Mouse (Mus musculus) CH12.LX (cell line): ENCODE data around the gene Krt24. TPM values are rescaled to one million over a fixed set of nuclear protein-coding genes. Genes with fewer than 3 reads are reported as not detected.

Source experiments
- DNase-seq: peaks from one replicate; pipeline ENCODE4 v3.0.0-alpha.2; 2013; ENCODE audit errors: extremely low read depth
- H3K27ac ChIP-seq: 2 replicates; pipeline ENCODE4 v1.5.1; 2012; ENCODE audit warnings: low read depth, mild to moderate bottlenecking, control low read depth, moderate library complexity; ENCODE audit not compliant: insufficient read depth
- H3K27me3 ChIP-seq: replicated peaks from 2 replicates; pipeline ENCODE3; 2012; ENCODE audit warnings: inconsistent platforms
- H3K36me3 ChIP-seq, 2 experiments: replicated peaks in 1 of 2; 2 replicates each; pipeline versions ENCODE3 to v1.6.1; 2012; ENCODE audit warnings: inconsistent platforms in 1 of 2, low read length in 1 of 2, mild to moderate bottlenecking in 1 of 2, mixed read lengths in 1 of 2, moderate library complexity in 1 of 2; ENCODE audit not compliant: control insufficient read depth in 1 of 2, insufficient read depth in 1 of 2
- H3K4me1 ChIP-seq, 2 experiments: 2 replicates each; pipeline ENCODE4 v1.6.1; 2012; ENCODE audit warnings: inconsistent platforms in 1 of 2, moderate library complexity in 1 of 2; ENCODE audit not compliant: insufficient read depth in 2 of 2, control insufficient read depth in 1 of 2
- H3K4me2 ChIP-seq: 2 replicates; pipeline ENCODE4 v1.6.1; 2012; ENCODE audit warnings: low read depth, mild to moderate bottlenecking, control low read depth; ENCODE audit not compliant: poor library complexity, insufficient read depth, severe bottlenecking
- H3K4me3 ChIP-seq, 3 experiments: fragments of 150-350 bp in 1 of 3; sonication (generic) in 1 of 3; replicated peaks in 1 of 3; 2 replicates each; pipeline versions ENCODE3 to v1.5.1; 2011 to 2012; ENCODE audit warnings: low read depth in 2 of 3, low read length in 2 of 3, mild to moderate bottlenecking in 2 of 3, moderate library complexity in 2 of 3, control low read depth in 1 of 3, improper control_type of control experiment in 1 of 3, inconsistent platforms in 1 of 3, mixed read lengths in 1 of 3; ENCODE audit not compliant: poor library complexity in 1 of 3
- H3K79me2 ChIP-seq: replicated peaks from 2 replicates; pipeline ENCODE4 v1.6.1; 2012; ENCODE audit warnings: mild to moderate bottlenecking, moderate library complexity; ENCODE audit not compliant: control insufficient read depth, poor library complexity, insufficient read depth, severe bottlenecking; ENCODE audit errors: extremely low read depth
- H3K9ac ChIP-seq: 2 replicates; pipeline ENCODE4 v1.6.1; 2012; ENCODE audit warnings: low read depth, mild to moderate bottlenecking, control low read depth, moderate library complexity; ENCODE audit not compliant: insufficient read depth
- H3K9me3 ChIP-seq: replicated peaks from 2 replicates; pipeline ENCODE3; 2012; ENCODE audit warnings: low read length, inconsistent platforms, mixed read lengths
- BHLHE40 ChIP-seq: IDR thresholded peaks from 2 replicates; pipeline ENCODE4 v1.6.1; 2011; ENCODE audit warnings: mild to moderate bottlenecking, low read depth, low read length, improper control_type of control experiment
- CHD1 ChIP-seq: IDR thresholded peaks from 2 replicates; pipeline ENCODE4 v1.6.1; 2012; ENCODE audit warnings: low read depth, low read length, improper control_type of control experiment, inconsistent platforms
- CHD2 ChIP-seq: IDR thresholded peaks from 2 replicates; pipeline ENCODE4 v1.6.1; 2011; ENCODE audit warnings: low read length, improper control_type of control experiment
- CTCF ChIP-seq, 2 experiments: IDR thresholded peaks in 1 of 2; conservative IDR thresholded peaks in 1 of 2; 2 replicates each; pipeline ENCODE4 v1.5.1; 2011 to 2012; ENCODE audit warnings: low read depth in 2 of 2, low read length in 2 of 2, improper control_type of control experiment in 1 of 2, inconsistent platforms in 1 of 2, mild to moderate bottlenecking in 1 of 2, moderate library complexity in 1 of 2
- E2F4 ChIP-seq: IDR thresholded peaks from 2 replicates; pipeline ENCODE4 v1.6.1; 2011; ENCODE audit warnings: low read depth, low read length, improper control_type of control experiment; ENCODE audit not compliant: insufficient replicate concordance
- ELF1 ChIP-seq: IDR thresholded peaks from 2 replicates; pipeline ENCODE4 v1.6.1; 2014; ENCODE audit warnings: low read depth, mild to moderate bottlenecking, inconsistent platforms, low read length, improper control_type of control experiment
- EP300 ChIP-seq: IDR thresholded peaks from 2 replicates; pipeline ENCODE4 v1.6.1; 2011; ENCODE audit warnings: low read length, improper control_type of control experiment
- ETS1 ChIP-seq: conservative IDR thresholded peaks from 2 replicates; pipeline ENCODE4 v1.6.1; 2012; ENCODE audit warnings: low read depth, mild to moderate bottlenecking, inconsistent platforms, low read length, improper control_type of control experiment, moderate library complexity
- GABPA ChIP-seq: IDR thresholded peaks from 2 replicates; pipeline ENCODE4 v1.6.1; 2012; ENCODE audit warnings: low read depth, low read length, improper control_type of control experiment, inconsistent platforms; ENCODE audit not compliant: insufficient replicate concordance
- HCFC1 ChIP-seq: IDR thresholded peaks from 2 replicates; pipeline ENCODE4 v1.6.1; 2012; ENCODE audit warnings: low read depth, mild to moderate bottlenecking, inconsistent platforms, low read length, improper control_type of control experiment
- JUN ChIP-seq: IDR thresholded peaks from 2 replicates; pipeline ENCODE4 v1.6.1; 2011; ENCODE audit warnings: low read depth, mild to moderate bottlenecking, low read length, improper control_type of control experiment, moderate library complexity; ENCODE audit not compliant: insufficient read depth
- JUND ChIP-seq: conservative IDR thresholded peaks from 2 replicates; pipeline ENCODE4 v1.6.1; 2011; ENCODE audit warnings: low read depth, low read length, improper control_type of control experiment
- KAT2A ChIP-seq: IDR thresholded peaks from 2 replicates; pipeline ENCODE4 v1.6.1; 2012; ENCODE audit warnings: low read length, improper control_type of control experiment, inconsistent platforms; ENCODE audit not compliant: insufficient replicate concordance
- MAFK ChIP-seq: IDR thresholded peaks from 2 replicates; pipeline ENCODE4 v1.6.1; 2011; ENCODE audit warnings: low read length, improper control_type of control experiment; ENCODE audit not compliant: insufficient replicate concordance
- MAZ ChIP-seq: IDR thresholded peaks from 2 replicates; pipeline ENCODE4 v1.6.1; 2012; ENCODE audit warnings: low read depth, mild to moderate bottlenecking, inconsistent platforms, low read length, improper control_type of control experiment, moderate library complexity
- MXI1 ChIP-seq: IDR thresholded peaks from 2 replicates; pipeline ENCODE4 v1.6.1; 2011; ENCODE audit warnings: mild to moderate bottlenecking, low read depth, low read length, improper control_type of control experiment
- MYC ChIP-seq: IDR thresholded peaks from 2 replicates; pipeline ENCODE4 v1.6.1; 2011; ENCODE audit warnings: low read depth, mild to moderate bottlenecking, improper control_type of control experiment, low read length
- NRF1 ChIP-seq: IDR thresholded peaks from 2 replicates; pipeline ENCODE4 v1.6.1; 2014; ENCODE audit warnings: low read depth, mild to moderate bottlenecking, inconsistent platforms, low read length, improper control_type of control experiment, moderate library complexity
- PAX5 ChIP-seq: IDR thresholded peaks from 2 replicates; pipeline ENCODE4 v1.6.1; 2012; ENCODE audit warnings: low read length, inconsistent platforms, mixed read lengths
- POLR2A ChIP-seq: IDR thresholded peaks from 2 replicates; pipeline ENCODE4 v1.6.1; 2011; ENCODE audit warnings: low read depth, mild to moderate bottlenecking, improper control_type of control experiment, low read length
- POLR2AphosphoS2 ChIP-seq: IDR thresholded peaks from 2 replicates; pipeline ENCODE4 v1.6.1; 2011; ENCODE audit warnings: low read depth, low read length, improper control_type of control experiment
- RAD21 ChIP-seq: IDR thresholded peaks from 2 replicates; pipeline ENCODE4 v1.6.1; 2011; ENCODE audit warnings: low read depth, mild to moderate bottlenecking, low read length, improper control_type of control experiment, moderate library complexity
- RCOR1 ChIP-seq: conservative IDR thresholded peaks from 2 replicates; pipeline ENCODE4 v1.6.1; 2012; ENCODE audit warnings: low read depth, mild to moderate bottlenecking, inconsistent platforms, low read length, improper control_type of control experiment
- SIN3A ChIP-seq: IDR thresholded peaks from 2 replicates; pipeline ENCODE4 v1.6.1; 2012; ENCODE audit warnings: low read length, improper control_type of control experiment, inconsistent platforms
- SMC3 ChIP-seq: IDR thresholded peaks from 2 replicates; pipeline ENCODE4 v1.6.1; 2011; ENCODE audit warnings: low read depth, low read length, improper control_type of control experiment
- TCF12 ChIP-seq: IDR thresholded peaks from 2 replicates; pipeline ENCODE4 v1.6.1; 2014; ENCODE audit warnings: low read depth, mild to moderate bottlenecking, inconsistent platforms, low read length, improper control_type of control experiment
- UBTF ChIP-seq: IDR thresholded peaks from 2 replicates; pipeline ENCODE4 v1.6.1; 2012; ENCODE audit warnings: low read depth, mild to moderate bottlenecking, inconsistent platforms, low read length, improper control_type of control experiment, moderate library complexity
- USF1 ChIP-seq: IDR thresholded peaks from 2 replicates; pipeline ENCODE4 v1.6.1; 2014; ENCODE audit warnings: low read depth, mild to moderate bottlenecking, inconsistent platforms, low read length, improper control_type of control experiment
- USF2 ChIP-seq: conservative IDR thresholded peaks from 2 replicates; pipeline ENCODE4 v1.6.1; 2011; ENCODE audit warnings: low read depth, low read length, improper control_type of control experiment
- ZC3H11A ChIP-seq: IDR thresholded peaks from 2 replicates; pipeline ENCODE4 v1.6.1; 2012; ENCODE audit warnings: low read depth, mild to moderate bottlenecking, inconsistent platforms, low read length, improper control_type of control experiment
- ZKSCAN1 ChIP-seq: IDR thresholded peaks from 2 replicates; pipeline ENCODE4 v1.6.1; 2012; ENCODE audit warnings: low read depth, inconsistent platforms, low read length, improper control_type of control experiment, borderline replicate concordance
- ZNF384 ChIP-seq: IDR thresholded peaks from 2 replicates; pipeline ENCODE4 v1.6.1; 2012; ENCODE audit warnings: low read depth, low read length, improper control_type of control experiment, inconsistent platforms
- dilution Hi-C: fragments of 300-500 bp; cut with MboI; formaldehyde crosslinking; loops from 2 replicates; pipeline ENCODE4 v1.14.3; 2020; ENCODE audit warnings: low sequenced_read_pairs; ENCODE audit not compliant: extremely low pct_unique_long_range_greater_than_20kb, extremely low pct_ligation_motif_present
- in situ Hi-C: fragments of 300-500 bp; cut with MboI; formaldehyde crosslinking; loops from 3 replicates; pipeline ENCODE4 v1.14.3; 2019; ENCODE audit warnings: low sequenced_read_pairs, low pct_ligation_motif_present, low pct_unique_long_range_greater_than_20kb, mixed read lengths
- polyA plus RNA-seq: library from polyadenylated mRNA; unstranded; fragments of >175 nt; gene quantifications from 2 replicates; pipeline ENCODE4 v1.2.1, GENCODE M21; 2012; ENCODE audit warnings: low read depth; ENCODE audit not compliant: insufficient read length
- total RNA-seq, 2 experiments: library from RNA; depleted of rRNA; stranded (reverse); fragments of 300-350 nt in 1 of 2; fragments of >200 nt in 1 of 2; gene quantifications; 2 replicates each; pipeline ENCODE4 v1.2.3; 2012 to 2014

Gene Krt24
- total and polyA plus RNA-seq, 3 experiments, result not detected

GRCm38 (mm10) chr11:99314594-99314993 lies 29.5 kb upstream of the Krt24 start:
- in situ Hi-C loops, result no loop called here
- Histone ChIP-seq H3K27me3 (peaks cover 47% of the 10 kb centered on the region), H3K36me3 (no peaks in the 10 kb centered on the region), H3K4me1 (0 out of 4 replicates have a peak, but pooled peaks cover 0 to 2% of the 10 kb centered on the region in 2 experiments), H3K27ac (no peak overlapping the region), H3K4me3 (no peak overlapping the region)
- DNase-seq, result no peak
- TF ChIP-seq PAX5 (no peak), ELF1 (no peak), ZC3H11A (no peak), CHD1 (no peak), POLR2AphosphoS2 (no peak), BHLHE40 (no peak), TCF12 (no peak), UBTF (no peak), POLR2A (no peak), RCOR1 (no peak), ETS1 (no peak), MAZ (no peak), RAD21 (no peak), SMC3 (no peak), E2F4 (no peak), USF2 (no peak)
- TF ChIP-seq, all 38 proteins: peak for 0
- dilution Hi-C loops, result no loop called here
- H3K9me3 ChIP-seq, result no peaks in the 10 kb centered on the region
- H3K79me2 ChIP-seq, result no peaks in the 10 kb centered on the region
- no peak overlapping the region for H3K4me2 ChIP-seq
- H3K9ac ChIP-seq, result no peak overlapping the region

- dilution Hi-C loops, result no loop called here
- peak; percentile 67 for DNase-seq
- in situ Hi-C loops, result no loop called here
- Histone ChIP-seq H3K27me3 (peaks cover 23% of the 10 kb centered on the region), H3K79me2 (no peaks in the 10 kb centered on the region), H3K36me3 (no peaks in the 10 kb centered on the region), H3K4me2 (no peak overlapping the region), H3K9ac (no peak overlapping the region), H3K4me1 (peaks cover 8 to 12% of the 10 kb centered on the region in 2 experiments), H3K4me3 (no peak overlapping the region), H3K9me3 (no peaks in the 10 kb centered on the region), H3K27ac (no peak overlapping the region)
- TF ChIP-seq ZKSCAN1 (no peak), BHLHE40 (no peak), TCF12 (no peak), SMC3 (peak; percentile 54), E2F4 (no peak), MAFK (no peak), EP300 (no peak), RCOR1 (no peak), RAD21 (peak; percentile 73), POLR2A (no peak), UBTF (no peak), GABPA (no peak), PAX5 (no peak), NRF1 (no peak), HCFC1 (no peak), ZNF384 (peak; percentile 99), ELF1 (no peak), JUND (no peak), MXI1 (no peak), CHD1 (no peak), CHD2 (no peak), KAT2A (no peak), MAZ (no peak), JUN (no peak), SIN3A (no peak), USF2 (no peak), MYC (no peak), CTCF (conservative IDR thresholded peaks at IDR 0.05 in 1 of 2, IDR thresholded peaks at IDR 0.05 in 1 of 2; ENCODE audit: low read depth in 2 of 2, low read length in 2 of 2) (peak; percentile 64 to 83), USF1 (no peak)
Measured at GRCm38 (mm10) chr11:99310882-99311281, 25.8 kb upstream of the Krt24 start.
